Mouse (Mus musculus) limb, embryonic 10.5 days (tissue): ENCODE results near the gene Gm8369. TPM values are rescaled to one million over a fixed set of nuclear protein-coding genes. Genes with fewer than 3 reads are reported as not detected.
A peak's percentile ranks its signal among the peaks of the same experiment; 100 is the strongest.
"Not testable (repeated sequence)": the region's sequence is repeated elsewhere in the genome, so short reads cannot be mapped to it uniquely, and the experiment has no call there.

Experiments
- DNase-seq: peaks from one replicate; pipeline ENCODE4 v3.0.0-alpha.2; 2017; ENCODE audit warnings: low spot score
- H3K27ac ChIP-seq: fragments of 300-500 bp; sonication (generic); 2 replicates; pipeline ENCODE4 v1.5.1; 2016; ENCODE audit warnings: mild to moderate bottlenecking
- H3K27me3 ChIP-seq: fragments of 300-500 bp; sonication (generic); 2 replicates; pipeline ENCODE4 v1.6.1; 2016; ENCODE audit warnings: low read depth, mild to moderate bottlenecking; ENCODE audit not compliant: poor library complexity, severe bottlenecking
- H3K36me3 ChIP-seq: fragments of 300-500 bp; sonication (generic); 2 replicates; pipeline ENCODE4 v1.6.1; 2016; ENCODE audit warnings: mild to moderate bottlenecking, moderate library complexity
- H3K4me1 ChIP-seq: fragments of 300-500 bp; sonication (generic); 2 replicates; pipeline ENCODE4 v1.6.1; 2016
- H3K4me3 ChIP-seq: fragments of 300-500 bp; sonication (generic); 2 replicates; pipeline ENCODE4 v1.5.1; 2016; ENCODE audit warnings: mild to moderate bottlenecking, moderate library complexity
- H3K9me3 ChIP-seq: fragments of 300-500 bp; sonication (generic); replicated peaks from 2 replicates; pipeline ENCODE4 v1.6.1; 2016; ENCODE audit warnings: mild to moderate bottlenecking
- WGBS: fragments of 180-500 bp; shearing (Covaris S2); methylation state at CpG from one replicate; pipeline ENCODE4 v1.1.7; 2016; 5-methylcytosine and 5-hydroxymethylcytosine counted together
- polyA plus RNA-seq: library from polyadenylated mRNA; unstranded; fragments of >200 nt; fragmentation: Nextera tagmentation; extraction: Ambion mirVana; gene quantifications from 2 replicates; pipeline ENCODE4 v1.2.1, GENCODE M21; 2016

Gm8369 gene
- polyA plus RNA-seq, 1 experiment from 2014 or later: not detected

- no peak overlapping the region for H3K27ac ChIP-seq
- no peak for DNase-seq
- H3K9me3 ChIP-seq: no peaks in the 10 kb centered on the region
- no peaks in the 10 kb centered on the region for H3K36me3 ChIP-seq
- no peaks in the 10 kb centered on the region for H3K4me1 ChIP-seq
- 87% methylated on average over 3 of the region's 3 CpGs for WGBS
- no peak overlapping the region for H3K4me3 ChIP-seq
- no peaks in the 10 kb centered on the region for H3K27me3 ChIP-seq
Observed at GRCm38 (mm10) chr19:11520146-11520545, 34.4 kb downstream of the Gm8369 start.

- no peaks in the 10 kb centered on the region for H3K36me3 ChIP-seq
- H3K9me3 ChIP-seq: no peaks in the 10 kb centered on the region
- H3K4me3 ChIP-seq: no peak overlapping the region
- 95% methylated on average over 1 of the region's 1 CpGs for WGBS
- no peak overlapping the region for H3K27ac ChIP-seq
- no peak for DNase-seq
- H3K4me1 ChIP-seq: peaks cover 8% of the 10 kb centered on the region
- no peaks in the 10 kb centered on the region for H3K27me3 ChIP-seq
Observed at GRCm38 (mm10) chr19:11533421-11533820, 47.7 kb downstream of the Gm8369 start.

- Histone ChIP-seq H3K9me3 (no peaks in the 10 kb centered on the region), H3K4me3 (no peak overlapping the region), H3K27me3 (no peaks in the 10 kb centered on the region), H3K36me3 (no peaks in the 10 kb centered on the region), H3K27ac (no peak overlapping the region), H3K4me1 (peaks cover 8% of the 10 kb centered on the region)
- DNase-seq: no peak
- WGBS: 64% methylated on average over 2 of the region's 2 CpGs
Observed at GRCm38 (mm10) chr19:11533888-11534445, 48.2 kb downstream of the Gm8369 start.

- no peaks in the 10 kb centered on the region for H3K36me3 ChIP-seq
- H3K27me3 ChIP-seq: no peaks in the 10 kb centered on the region
- no peaks in the 10 kb centered on the region for H3K9me3 ChIP-seq
- 8% methylated on average over 7 of the region's 7 CpGs for WGBS
- peak; percentile 29 for DNase-seq
- H3K4me3 ChIP-seq: no peak within 1 kb of the TSS
- H3K4me1 ChIP-seq: peaks cover 8% of the 10 kb centered on the region
- 0 out of 2 replicates have a peak within 1 kb of the TSS, but pooled peaks have one; percentile 61 for H3K27ac ChIP-seq
Observed at GRCm38 (mm10) chr19:11536593-11536992, 50.9 kb downstream of the Gm8369 start, which contains the start of gene Ms4a4d. Ms4a4d (plus strand) TSS chr19:11536801.

- no peaks in the 10 kb centered on the region for H3K36me3 ChIP-seq
- no peaks in the 10 kb centered on the region for H3K9me3 ChIP-seq
- no peaks in the 10 kb centered on the region for H3K27me3 ChIP-seq
- 14% methylated on average over 2 of the region's 2 CpGs for WGBS
- peaks cover 8% of the 10 kb centered on the region for H3K4me1 ChIP-seq
- H3K4me3 ChIP-seq: no peak overlapping the region
- H3K27ac ChIP-seq: 0 out of 2 replicates have a peak overlapping the region, but pooled peaks have one; percentile 61
- peak; percentile 39 for DNase-seq
Observed at GRCm38 (mm10) chr19:11537336-11537735, 51.6 kb downstream of the Gm8369 start.

GRCm38 (mm10) chr19:11540166-11540821 lies 54.6 kb downstream of the Gm8369 start:
- not testable (repeated sequence) for H3K4me3 ChIP-seq, H3K27me3 ChIP-seq, H3K27ac ChIP-seq, H3K9me3 ChIP-seq, H3K4me1 ChIP-seq, DNase-seq, H3K36me3 ChIP-seq
- WGBS: 92% methylated on average over 1 of the region's 1 CpGs

GRCm38 (mm10) chr19:11544383-11544782 lies 58.6 kb downstream of the Gm8369 start:
- H3K36me3 ChIP-seq, H3K9me3 ChIP-seq, DNase-seq, H3K4me1 ChIP-seq, H3K27ac ChIP-seq, H3K27me3 ChIP-seq, H3K4me3 ChIP-seq: not testable (repeated sequence)
- WGBS: 85% methylated on average over 2 of the region's 2 CpGs

- DNase-seq: no peak
- Histone ChIP-seq H3K27ac (no peak overlapping the region), H3K4me1 (no peaks in the 10 kb centered on the region), H3K4me3 (no peak overlapping the region), H3K36me3 (no peaks in the 10 kb centered on the region), H3K9me3 (no peaks in the 10 kb centered on the region), H3K27me3 (no peaks in the 10 kb centered on the region)
Observed at GRCm38 (mm10) chr19:11547911-11548310, 62.2 kb downstream of the Gm8369 start.

GRCm38 (mm10) chr19:11554726-11555125 lies 69.0 kb downstream of the Gm8369 start:
- H3K36me3 ChIP-seq: no peaks in the 10 kb centered on the region
- 95% methylated on average over 5 of the region's 5 CpGs for WGBS
- H3K27me3 ChIP-seq: no peaks in the 10 kb centered on the region
- no peak overlapping the region for H3K27ac ChIP-seq
- no peak overlapping the region for H3K4me3 ChIP-seq
- no peaks in the 10 kb centered on the region for H3K4me1 ChIP-seq
- H3K9me3 ChIP-seq: no peaks in the 10 kb centered on the region
- no peak for DNase-seq

- not testable (repeated sequence) for H3K4me3 ChIP-seq, H3K27me3 ChIP-seq, H3K4me1 ChIP-seq, H3K36me3 ChIP-seq, H3K27ac ChIP-seq, H3K9me3 ChIP-seq, DNase-seq
Observed at GRCm38 (mm10) chr19:11559560-11559959, 73.8 kb downstream of the Gm8369 start.

Other genes starting within 250 kb of the Gm8369 start
- not detected in 2 replicates for gene Ms4a1, start 219.7 kb upstream of the Gm8369 start, polyA plus RNA-seq
- not detected in 2 replicates for gene Ms4a5, start 202.1 kb upstream of the Gm8369 start, polyA plus RNA-seq
- not detected in 2 replicates for gene Ms4a14, start 171.5 kb upstream of the Gm8369 start, polyA plus RNA-seq
- gene Ms4a7, start 149.8 kb upstream of the Gm8369 start, polyA plus RNA-seq: 0.33 TPM in 1 of 2 replicates, not detected in the other
- 1.5 TPM in 1 of 2 replicates, not detected in the other for gene Ms4a4a, start 110.4 kb upstream of the Gm8369 start, polyA plus RNA-seq
- 0.14 TPM in 1 of 2 replicates, not detected in the other for gene Ms4a4c, start 81.2 kb upstream of the Gm8369 start, polyA plus RNA-seq
- gene Ms4a4b, start 42.4 kb upstream of the Gm8369 start, polyA plus RNA-seq: not detected in 2 replicates
- 0.23 and 0.69 TPM in 2 replicates for gene Ms4a6c, start 16.6 kb upstream of the Gm8369 start, polyA plus RNA-seq
- 0.60 and 1.1 TPM in 2 replicates for gene Ms4a6b, start 30.6 kb downstream of the Gm8369 start, polyA plus RNA-seq
- 0.31 and 0.36 TPM in 2 replicates for gene Ms4a4d, start 50.9 kb downstream of the Gm8369 start, polyA plus RNA-seq
- gene Ms4a6d, start 118.9 kb downstream of the Gm8369 start, polyA plus RNA-seq: 0.30 and 0.49 TPM in 2 replicates
- not detected in 2 replicates for gene Ms4a2, start 137.8 kb downstream of the Gm8369 start, polyA plus RNA-seq
- gene Ms4a3, start 154.9 kb downstream of the Gm8369 start, polyA plus RNA-seq: not detected in 2 replicates
- not detected in 2 replicates for gene Oosp2, start 174.6 kb downstream of the Gm8369 start, polyA plus RNA-seq
- not detected in 2 replicates for gene Oosp1, start 205.2 kb downstream of the Gm8369 start, polyA plus RNA-seq
- gene Oosp3, start 211.1 kb downstream of the Gm8369 start, polyA plus RNA-seq: not detected in 2 replicates